Mouse (Mus musculus) midbrain, embryonic 16.5 days (tissue): ENCODE measurements around the gene Dmxl2. TPM values are rescaled to one million over a fixed set of nuclear protein-coding genes. Genes with fewer than 3 reads are reported as not detected.
A peak's percentile ranks its signal among the peaks of the same experiment; 100 is the strongest.

Experiments used
- ATAC-seq: fragments of 200-750 bp; cut with Nextera tagmentation; 2 replicates; pipeline ENCODE4 v1.8.0; 2017; ENCODE audit warnings: moderate TSS enrichment
- H3K27ac ChIP-seq: fragments of 300-500 bp; sonication (generic); 2 replicates; pipeline ENCODE4 v1.5.1; 2014; ENCODE audit warnings: mild to moderate bottlenecking, low read length, mixed read lengths
- H3K27me3 ChIP-seq: fragments of 300-500 bp; sonication (generic); 2 replicates; pipeline ENCODE4 v1.6.1; 2014; ENCODE audit warnings: low read depth, low read length, mixed read lengths; ENCODE audit not compliant: control insufficient read depth, insufficient read depth
- H3K36me3 ChIP-seq: fragments of 300-500 bp; sonication (generic); 2 replicates; pipeline ENCODE4 v1.6.1; 2014; ENCODE audit warnings: mild to moderate bottlenecking, low read length, moderate library complexity, mixed read lengths; ENCODE audit not compliant: control insufficient read depth, insufficient read depth
- H3K4me1 ChIP-seq: fragments of 300-500 bp; sonication (generic); 2 replicates; pipeline ENCODE4 v1.6.1; 2014; ENCODE audit warnings: mild to moderate bottlenecking, low read length, mixed read lengths; ENCODE audit not compliant: control insufficient read depth, insufficient read depth
- H3K4me2 ChIP-seq: fragments of 300-500 bp; sonication (generic); 2 replicates; pipeline ENCODE4 v1.6.1; 2014; ENCODE audit warnings: mild to moderate bottlenecking, low read length, mixed read lengths
- H3K4me3 ChIP-seq: fragments of 300-500 bp; sonication (generic); 2 replicates; pipeline ENCODE4 v1.5.1; 2014; ENCODE audit warnings: low read depth, mild to moderate bottlenecking, low read length, moderate library complexity, mixed read lengths
- H3K9ac ChIP-seq: fragments of 300-500 bp; sonication (generic); 2 replicates; pipeline ENCODE4 v1.6.1; 2014; ENCODE audit warnings: low read depth, low read length, mixed read lengths
- H3K9me3 ChIP-seq: fragments of 300-500 bp; sonication (generic); replicated peaks from 2 replicates; pipeline ENCODE4 v1.6.1; 2014; ENCODE audit warnings: mild to moderate bottlenecking, low read length, mixed read lengths; ENCODE audit not compliant: control insufficient read depth, poor library complexity, severe bottlenecking
- WGBS: fragments of 180-500 bp; shearing (Covaris S2); extraction: QIAGEN DNeasy Blood & Tissue Kit; methylation state at CpG from one replicate; pipeline ENCODE4 v1.1.7; 2014; 5-methylcytosine and 5-hydroxymethylcytosine counted together
- polyA plus RNA-seq: library from polyadenylated mRNA; unstranded; fragments of >200 nt; fragmentation: Nextera tagmentation; extraction: Ambion mirVana; gene quantifications from 2 replicates; pipeline ENCODE4 v1.2.1, GENCODE M21; 2015

The Dmxl2 gene
- polyA plus RNA-seq, 1 experiment from 2014 or later, result 53.4 TPM

DNA sequence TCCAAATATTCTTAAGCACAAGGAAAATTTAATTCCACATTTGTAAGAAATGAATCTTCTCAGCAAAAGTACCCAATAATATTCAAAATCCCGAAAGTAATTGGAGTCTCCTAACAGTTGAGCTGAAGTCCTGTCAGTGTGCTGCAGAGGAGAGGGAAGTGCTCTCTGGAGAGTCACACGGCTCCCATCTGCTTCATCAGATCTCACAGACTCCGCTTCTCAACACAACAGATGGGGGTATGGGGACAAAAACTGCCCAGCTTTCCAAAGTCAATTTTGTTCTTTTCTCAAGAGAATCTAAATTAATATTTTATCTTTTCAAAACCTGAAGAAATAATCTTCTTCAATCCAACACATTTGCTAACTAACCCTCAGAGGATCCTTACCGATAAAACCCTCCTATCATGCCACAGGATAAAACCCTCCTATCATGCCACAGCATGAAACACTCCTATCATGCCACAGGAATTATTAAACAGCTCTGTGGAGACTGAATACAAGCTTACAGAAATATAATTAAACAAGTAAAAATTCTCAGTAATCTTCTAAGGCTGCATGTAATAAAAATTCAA, 37.9 kb downstream of the Dmxl2 start:
- ATAC-seq, result no peak
- 47% methylated on average over 4 of the region's 4 CpGs for WGBS
- 0 out of 2 replicates have a peak, but pooled peaks cover 6% of the 10 kb centered on the region for H3K36me3 ChIP-seq

GRCm38 (mm10) chr9:54439015-54439414, 62.4 kb downstream of the Dmxl2 start:
- WGBS, result 88% methylated on average over 6 of the region's 6 CpGs
- Histone ChIP-seq H3K9ac (no peak overlapping the region), H3K9me3 (no peaks in the 10 kb centered on the region), H3K4me3 (no peak overlapping the region), H3K4me1 (no peaks in the 10 kb centered on the region), H3K36me3 (peaks cover 3% of the 10 kb centered on the region; the same call in 1 of the 2 replicates), H3K27me3 (no peaks in the 10 kb centered on the region), H3K4me2 (no peak overlapping the region), H3K27ac (no peak overlapping the region)
- ATAC-seq, result no peak

More for the DNA sequence above, 37.9 kb downstream of the Dmxl2 start:
- H3K27me3 ChIP-seq, result no peaks in the 10 kb centered on the region
- H3K9ac ChIP-seq, result no peak overlapping the region
- H3K9me3 ChIP-seq, result no peaks in the 10 kb centered on the region
- no peak overlapping the region for H3K4me3 ChIP-seq
- no peak overlapping the region for H3K4me2 ChIP-seq
- no peak overlapping the region for H3K27ac ChIP-seq
- H3K4me1 ChIP-seq, result no peaks in the 10 kb centered on the region

- Histone ChIP-seq H3K27me3 (no peaks in the 10 kb centered on the region), H3K4me2 (no peak overlapping the region), H3K4me1 (no peaks in the 10 kb centered on the region), H3K27ac (no peak overlapping the region), H3K4me3 (no peak overlapping the region), H3K36me3 (peaks cover 2% of the 10 kb centered on the region; the same call in 1 of the 2 replicates), H3K9ac (no peak overlapping the region), H3K9me3 (no peaks in the 10 kb centered on the region)
- ATAC-seq, result no peak
- 42% methylated on average over 2 of the region's 2 CpGs for WGBS
These were observed 63.2 kb downstream of the Dmxl2 start for GRCm38 (mm10) chr9:54438246-54438645.

DNA sequence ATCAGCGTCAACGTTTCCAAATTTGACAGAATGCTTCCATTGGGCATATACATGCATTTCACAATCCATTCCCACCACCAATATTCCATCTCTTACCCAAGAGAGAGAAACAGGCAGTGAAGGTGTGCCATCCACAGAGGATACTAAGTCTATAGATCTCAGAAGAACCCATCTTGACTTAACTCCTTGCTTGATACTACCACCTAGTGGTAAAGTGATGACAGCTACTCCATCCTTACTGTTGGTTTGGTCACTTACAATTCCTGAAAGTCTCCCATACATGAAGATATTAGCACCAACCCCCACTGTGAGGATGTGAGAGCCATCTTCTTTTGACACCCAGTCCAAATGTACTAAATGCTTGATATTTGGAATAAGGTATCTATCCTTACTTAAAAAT, 85.2 kb downstream of the Dmxl2 start:
- Histone ChIP-seq H3K9me3 (no peaks in the 10 kb centered on the region), H3K9ac (no peak overlapping the region), H3K4me2 (no peak overlapping the region), H3K4me1 (no peaks in the 10 kb centered on the region), H3K27me3 (no peaks in the 10 kb centered on the region), H3K36me3 (peaks cover 25% of the 10 kb centered on the region), H3K4me3 (no peak overlapping the region), H3K27ac (no peak overlapping the region)
- ATAC-seq, result no peak
- WGBS, result 93% methylated on average over 2 of the region's 2 CpGs

DNA sequence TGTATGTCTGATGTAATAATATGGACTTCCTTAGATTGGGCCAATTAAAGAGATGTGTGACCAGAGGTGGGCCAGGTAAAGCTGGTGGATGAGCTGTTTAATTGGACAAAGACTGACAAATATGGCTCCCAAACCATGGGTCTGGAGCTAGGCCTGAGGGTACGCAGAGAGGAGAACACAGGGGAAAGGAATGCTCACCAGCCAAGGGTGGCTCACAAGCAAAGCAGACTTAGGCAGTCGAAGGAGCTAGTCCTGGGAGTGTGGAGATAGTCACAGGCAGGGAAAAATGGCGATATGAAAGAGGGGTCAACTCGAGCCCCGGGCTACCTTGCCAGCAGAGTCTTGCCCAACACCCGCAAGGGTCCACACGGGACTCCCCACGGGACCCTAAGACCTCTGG, 144.7 kb downstream of the Dmxl2 start:
- Histone ChIP-seq H3K27me3 (no peaks in the 10 kb centered on the region), H3K4me2 (no peak overlapping the region), H3K27ac (no peak overlapping the region), H3K4me3 (no peak overlapping the region), H3K36me3 (no peaks in the 10 kb centered on the region), H3K4me1 (no peaks in the 10 kb centered on the region), H3K9me3 (no peaks in the 10 kb centered on the region), H3K9ac (no peak overlapping the region)
- ATAC-seq, result no peak
- 92% methylated on average over 5 of the region's 8 CpGs for WGBS

- Histone ChIP-seq H3K27ac (no peak overlapping the region), H3K9ac (no peak overlapping the region), H3K27me3 (no peaks in the 10 kb centered on the region), H3K4me2 (no peak overlapping the region), H3K9me3 (no peaks in the 10 kb centered on the region), H3K4me3 (no peak overlapping the region), H3K36me3 (no peaks in the 10 kb centered on the region), H3K4me1 (no peaks in the 10 kb centered on the region)
- no peak for ATAC-seq
- WGBS, result 81% methylated on average over 7 of the region's 7 CpGs
These were observed 159.4 kb downstream of the Dmxl2 start for GRCm38 (mm10) chr9:54342026-54342425.

- H3K4me1 ChIP-seq, result no peaks in the 10 kb centered on the region
- no peak overlapping the region for H3K4me3 ChIP-seq
- no peak overlapping the region for H3K27ac ChIP-seq
- H3K36me3 ChIP-seq, result no peaks in the 10 kb centered on the region
- H3K27me3 ChIP-seq, result no peaks in the 10 kb centered on the region
- H3K4me2 ChIP-seq, result no peak overlapping the region
- H3K9me3 ChIP-seq, result no peaks in the 10 kb centered on the region
- 44% methylated on average over 6 of the region's 6 CpGs for WGBS
- no peak overlapping the region for H3K9ac ChIP-seq
- peak; percentile 56; the same call in 1 of the 2 replicates for ATAC-seq
These were observed 164.8 kb downstream of the Dmxl2 start for GRCm38 (mm10) chr9:54336532-54337144.

GRCm38 (mm10) chr9:54335582-54335981, 165.8 kb downstream of the Dmxl2 start:
- Histone ChIP-seq H3K27ac (no peak overlapping the region), H3K4me2 (no peak overlapping the region), H3K36me3 (no peaks in the 10 kb centered on the region), H3K4me3 (no peak overlapping the region), H3K4me1 (no peaks in the 10 kb centered on the region), H3K9ac (no peak overlapping the region), H3K27me3 (no peaks in the 10 kb centered on the region), H3K9me3 (no peaks in the 10 kb centered on the region)
- ATAC-seq, result no peak
- 37% methylated on average over 12 of the region's 12 CpGs for WGBS

- ATAC-seq, result no peak
- 96% methylated on average over 7 of the region's 7 CpGs for WGBS
These were observed 172.2 kb downstream of the Dmxl2 start for GRCm38 (mm10) chr9:54329201-54329600.

More at GRCm38 (mm10) chr9:54329201-54329600, 172.2 kb downstream of the Dmxl2 start:
- H3K36me3 ChIP-seq, result no peaks in the 10 kb centered on the region
- no peak overlapping the region for H3K4me2 ChIP-seq
- H3K27me3 ChIP-seq, result no peaks in the 10 kb centered on the region
- H3K4me3 ChIP-seq, result no peak overlapping the region
- H3K9ac ChIP-seq, result no peak overlapping the region
- H3K9me3 ChIP-seq, result no peaks in the 10 kb centered on the region
- no peak overlapping the region for H3K27ac ChIP-seq
- no peaks in the 10 kb centered on the region for H3K4me1 ChIP-seq
